Mouse (Mus musculus) liver, adult 2 months (tissue): ENCODE measurements around the gene P3h1. TPM values are rescaled to one million over a fixed set of nuclear protein-coding genes. Genes with fewer than 3 reads are reported as not detected.

Source experiments
- DNase-seq: peaks from one replicate; pipeline ENCODE4 v3.0.0-alpha.2; 2011; ENCODE audit warnings: low read depth, low spot score; ENCODE audit errors: extremely low read depth
- H3K27ac ChIP-seq: fragments of 200-500 bp; replicated peaks from 2 replicates; pipeline ENCODE4 v1.5.1; 2012; ENCODE audit warnings: low read depth, mild to moderate bottlenecking, control low read depth, inconsistent platforms, low read length; ENCODE audit not compliant: insufficient read depth
- H3K27me3 ChIP-seq: fragments of 200-500 bp; 2 replicates; pipeline ENCODE4 v1.6.1; 2012; ENCODE audit warnings: mild to moderate bottlenecking, moderate library complexity, low read length, inconsistent platforms; ENCODE audit not compliant: control insufficient read depth, insufficient read depth
- H3K36me3 ChIP-seq: fragments of 200-500 bp; 2 replicates; pipeline ENCODE4 v1.6.1; 2012; ENCODE audit warnings: low read length, inconsistent platforms; ENCODE audit not compliant: control insufficient read depth, insufficient read depth
- H3K4me1 ChIP-seq: fragments of 200-500 bp; 2 replicates; pipeline ENCODE4 v1.6.1; 2011; ENCODE audit warnings: low read length; ENCODE audit not compliant: control insufficient read depth, insufficient read depth
- H3K4me3 ChIP-seq: fragments of 200-500 bp; 2 replicates; pipeline ENCODE4 v1.5.1; 2011; ENCODE audit warnings: low read depth, mild to moderate bottlenecking, control low read depth, low read length, moderate library complexity; ENCODE audit not compliant: insufficient read depth
- H3K79me2 ChIP-seq: fragments of 200-500 bp; 2 replicates; pipeline ENCODE4 v1.6.1; 2012; ENCODE audit warnings: inconsistent platforms, mild to moderate bottlenecking, low read length, moderate library complexity; ENCODE audit not compliant: control insufficient read depth, insufficient read depth
- H3K9ac ChIP-seq: fragments of 200-500 bp; 2 replicates; pipeline ENCODE4 v1.6.1; 2012; ENCODE audit warnings: low read depth, mild to moderate bottlenecking, control low read depth, inconsistent platforms, low read length
- CTCF ChIP-seq: fragments of 200-500 bp; IDR thresholded peaks from 2 replicates; pipeline ENCODE4 v1.5.1; 2011; ENCODE audit warnings: low read depth, low read length, control low read depth
- POLR2A ChIP-seq: fragments of 200-500 bp; IDR thresholded peaks from 2 replicates; pipeline ENCODE4 v1.6.1; 2011; ENCODE audit warnings: low read length, control low read depth; ENCODE audit not compliant: insufficient read depth; ENCODE audit errors: extremely low read depth
- WGBS: fragments of 180-500 bp; shearing (Covaris S2); methylation state at CpG from one replicate; pipeline ENCODE4 v1.1.7; 2018; 5-methylcytosine and 5-hydroxymethylcytosine counted together
- polyA plus RNA-seq: library from polyadenylated mRNA; depleted of rRNA; stranded (reverse); fragments of >200 nt; gene quantifications from 2 replicates; pipeline ENCODE4 v1.2.3, GENCODE M21; 2012
- total RNA-seq: library from RNA; depleted of rRNA; stranded (reverse); fragments of >200 nt; gene quantifications from 2 replicates; pipeline ENCODE4 v1.2.3, GENCODE M21; 2014

Gene P3h1
- total and polyA plus RNA-seq, 2 experiments: 6.7 to 20.3 TPM

DNA sequence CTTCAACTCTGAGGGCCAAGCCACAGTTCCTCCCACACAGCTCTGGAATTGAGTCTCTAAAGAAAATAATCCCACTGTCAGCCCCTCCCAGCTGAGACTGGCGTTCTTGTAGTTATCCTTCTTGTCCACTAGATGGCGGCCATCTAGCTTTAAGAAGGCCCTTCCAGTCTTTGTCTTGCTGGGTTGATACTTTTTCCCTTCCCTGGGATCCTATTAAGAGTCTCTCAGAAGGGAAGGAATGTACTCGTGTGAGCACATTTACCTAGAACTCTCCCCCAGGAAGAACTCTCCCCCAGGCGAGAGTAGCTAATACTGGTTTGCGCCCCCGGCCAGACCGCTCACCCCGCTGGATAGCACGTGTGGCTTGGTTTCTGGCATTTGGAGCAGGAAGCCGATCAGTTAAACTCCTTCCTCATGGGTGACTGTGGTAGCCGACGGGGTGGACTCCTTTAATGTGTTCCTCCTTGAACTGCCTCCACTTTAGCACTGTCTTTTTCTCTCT lies 6.5 kb downstream of the P3h1 start:
- Histone ChIP-seq H3K27me3 (no peaks in the 10 kb centered on the region), H3K27ac (no peak overlapping the region), H3K36me3 (peaks cover 7% of the 10 kb centered on the region; the same call in 1 of the 2 replicates), H3K9ac (no peak overlapping the region; the same call in 1 of the 2 replicates), H3K4me3 (peak overlapping the region; percentile 27; the same call in 1 of the 2 replicates), H3K4me1 (peaks cover 6% of the 10 kb centered on the region; the same call in 1 of the 2 replicates), H3K79me2 (no peaks in the 10 kb centered on the region)
- DNase-seq: no peak
- TF ChIP-seq POLR2A: no peak
- TF ChIP-seq CTCF: peak; percentile 54; the same call in 1 of the 2 replicates
- WGBS: 58% methylated on average over 12 of the region's 12 CpGs

DNA sequence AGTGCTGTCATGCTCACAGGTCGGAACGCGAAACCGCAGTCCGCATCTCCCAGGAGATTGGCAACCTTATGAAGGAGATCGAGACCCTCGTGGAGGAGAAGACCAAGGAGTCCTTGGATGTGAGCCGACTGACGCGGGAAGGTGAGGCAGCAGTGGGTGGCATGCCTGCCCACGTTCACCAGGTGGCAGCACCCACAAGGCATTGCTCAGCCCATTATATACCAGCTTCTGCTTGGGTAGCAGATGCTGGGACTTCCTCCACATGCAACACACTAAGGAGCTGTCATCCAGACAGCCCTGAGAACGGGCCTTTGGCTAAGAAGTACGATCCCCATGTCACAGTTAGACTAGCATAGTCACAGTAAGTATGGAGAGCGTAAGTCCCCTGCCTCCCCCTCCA lies 8.9 kb downstream of the P3h1 start:
- WGBS: 91% methylated on average over 14 of the region's 14 CpGs
- H3K27ac ChIP-seq: no peak overlapping the region
- H3K4me3 ChIP-seq: no peak overlapping the region
- H3K79me2 ChIP-seq: no peaks in the 10 kb centered on the region
- DNase-seq: no peak
- TF ChIP-seq POLR2A: no peak
- TF ChIP-seq CTCF: peak; percentile 78
- no peaks in the 10 kb centered on the region for H3K27me3 ChIP-seq
- H3K9ac ChIP-seq: no peak overlapping the region
- H3K4me1 ChIP-seq: peaks cover 6% of the 10 kb centered on the region; the same call in 1 of the 2 replicates
- H3K36me3 ChIP-seq: peaks cover 7% of the 10 kb centered on the region; the same call in 1 of the 2 replicates

GRCm38 (mm10) chr4:119242571-119242970 lies 9.9 kb downstream of the P3h1 start:
- H3K27ac ChIP-seq: peak overlapping the region; percentile 60
- no peak for TF ChIP-seq POLR2A
- TF ChIP-seq CTCF: no peak
- peak; percentile 75 for DNase-seq
- H3K4me1 ChIP-seq: peaks cover 6% of the 10 kb centered on the region; the same call in 1 of the 2 replicates
- H3K79me2 ChIP-seq: no peaks in the 10 kb centered on the region
- H3K27me3 ChIP-seq: no peaks in the 10 kb centered on the region
- H3K9ac ChIP-seq: no peak overlapping the region
- 40% methylated on average over 12 of the region's 12 CpGs for WGBS
- peaks cover 7% of the 10 kb centered on the region; the same call in 1 of the 2 replicates for H3K36me3 ChIP-seq
- H3K4me3 ChIP-seq: no peak overlapping the region

DNA sequence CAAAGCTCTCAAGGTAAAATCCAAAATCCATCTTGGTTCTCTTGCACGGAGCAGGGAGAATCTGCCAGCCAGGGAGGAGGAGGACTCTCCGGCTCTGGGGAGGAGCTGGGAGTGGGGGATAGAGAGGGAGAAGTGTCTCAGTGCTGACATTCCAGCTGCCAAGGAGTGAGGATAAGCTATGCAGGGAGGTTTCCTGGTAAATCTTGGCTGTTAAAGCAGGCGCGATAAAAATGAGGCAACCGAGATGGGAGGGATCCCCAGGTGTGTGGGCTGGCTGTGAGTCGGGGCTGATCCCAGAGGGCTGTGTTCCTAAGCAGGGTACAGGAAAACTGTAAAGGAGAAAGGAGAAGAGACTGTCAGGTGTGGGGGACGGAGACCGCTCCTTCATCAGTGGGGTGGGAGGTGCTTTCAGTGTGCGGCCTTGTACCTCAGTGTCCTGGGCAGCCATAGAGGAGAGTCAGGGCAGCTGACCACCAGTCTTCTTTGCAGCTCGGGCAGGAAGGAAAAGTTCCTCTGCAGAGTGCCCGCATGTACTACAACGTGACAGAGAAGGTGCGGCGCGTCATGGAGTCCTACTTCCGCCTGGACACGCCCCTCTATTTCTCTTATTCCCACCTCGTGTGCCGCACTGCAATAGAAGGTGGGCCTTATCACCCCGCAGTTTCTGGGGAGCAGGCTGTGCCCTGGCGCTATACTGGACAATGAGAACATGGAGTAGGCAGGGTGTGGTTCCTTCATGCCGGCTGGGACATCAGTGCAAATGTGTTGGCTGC lies 11.9 kb downstream of the P3h1 start:
- Histone ChIP-seq H3K27ac (no peak overlapping the region), H3K4me3 (no peak overlapping the region), H3K36me3 (peaks cover 11% of the 10 kb centered on the region; the same call in 1 of the 2 replicates), H3K79me2 (no peaks in the 10 kb centered on the region), H3K27me3 (no peaks in the 10 kb centered on the region), H3K9ac (no peak overlapping the region), H3K4me1 (peaks cover 6% of the 10 kb centered on the region; the same call in 1 of the 2 replicates)
- DNase-seq: no peak
- TF ChIP-seq POLR2A (no peak), CTCF (no peak)
- WGBS: 90% methylated on average over 22 of the region's 22 CpGs

- H3K4me3 ChIP-seq: no peak overlapping the region
- H3K4me1 ChIP-seq: peaks cover 6% of the 10 kb centered on the region; the same call in 1 of the 2 replicates
- DNase-seq: no peak
- WGBS: 73% methylated on average over 7 of the region's 7 CpGs
- H3K36me3 ChIP-seq: peaks cover 11% of the 10 kb centered on the region; the same call in 1 of the 2 replicates
- H3K27ac ChIP-seq: no peak overlapping the region
- H3K27me3 ChIP-seq: no peaks in the 10 kb centered on the region
- no peaks in the 10 kb centered on the region for H3K79me2 ChIP-seq
- TF ChIP-seq POLR2A (no peak), CTCF (no peak)
- H3K9ac ChIP-seq: no peak overlapping the region
Observed at GRCm38 (mm10) chr4:119245556-119245955, 12.8 kb downstream of the P3h1 start.

GRCm38 (mm10) chr4:119245961-119246360 lies 13.2 kb downstream of the P3h1 start:
- H3K27me3 ChIP-seq: no peaks in the 10 kb centered on the region
- no peak overlapping the region for H3K9ac ChIP-seq
- H3K27ac ChIP-seq: no peak overlapping the region
- no peak overlapping the region for H3K4me3 ChIP-seq
- no peaks in the 10 kb centered on the region for H3K79me2 ChIP-seq
- 95% methylated on average over 9 of the region's 9 CpGs for WGBS
- peaks cover 11% of the 10 kb centered on the region; the same call in 1 of the 2 replicates for H3K36me3 ChIP-seq
- no peak for DNase-seq
- TF ChIP-seq POLR2A (no peak), CTCF (no peak)
- H3K4me1 ChIP-seq: peaks cover 6% of the 10 kb centered on the region; the same call in 1 of the 2 replicates
